Mouse (Mus musculus) neutrophil, adult 5-6 weeks (primary cell): ENCODE data around the gene Pcdh19. TPM values are rescaled to one million over a fixed set of nuclear protein-coding genes. Genes with fewer than 3 reads are reported as not detected.

Experiments used
- ATAC-seq: fragments of 151-379, 151-347 bp; 2 replicates; pipeline ENCODE4 v1.8.0; 2017; ENCODE audit warnings: mild to moderate bottlenecking, moderate TSS enrichment; ENCODE audit not compliant: insufficient number of reproducible peaks, poor library complexity, low FRiP score, severe bottlenecking; ENCODE audit errors: extremely low read depth
- total RNA-seq: library from RNA; stranded (forward); fragments of 200-1000 nt; gene quantifications from 2 replicates; pipeline ENCODE4 v1.2.3, GENCODE M21; 2017

Gene Pcdh19
- total RNA-seq, 1 experiment from 2014 or later: not detected

DNA sequence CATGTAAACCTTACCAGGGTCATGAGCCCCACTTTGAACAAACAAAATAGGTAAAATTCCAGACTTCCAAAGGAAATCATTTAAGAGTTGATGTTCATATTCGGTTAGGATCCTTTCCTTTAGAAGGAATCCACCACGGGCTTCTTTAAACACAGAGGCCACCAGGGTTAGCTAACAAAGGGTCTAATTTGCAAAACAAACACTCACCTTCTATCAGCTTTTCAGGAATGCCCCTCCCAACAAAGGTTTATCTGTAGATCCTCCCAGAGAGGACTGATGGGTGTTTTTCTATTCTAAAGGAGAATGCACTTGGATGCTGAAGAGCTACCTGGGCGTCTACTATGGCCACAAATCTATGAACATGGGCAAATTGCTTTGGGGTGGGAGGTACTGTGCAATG, 15.0 kb downstream of the Pcdh19 start:
- ATAC-seq: no peak

DNA sequence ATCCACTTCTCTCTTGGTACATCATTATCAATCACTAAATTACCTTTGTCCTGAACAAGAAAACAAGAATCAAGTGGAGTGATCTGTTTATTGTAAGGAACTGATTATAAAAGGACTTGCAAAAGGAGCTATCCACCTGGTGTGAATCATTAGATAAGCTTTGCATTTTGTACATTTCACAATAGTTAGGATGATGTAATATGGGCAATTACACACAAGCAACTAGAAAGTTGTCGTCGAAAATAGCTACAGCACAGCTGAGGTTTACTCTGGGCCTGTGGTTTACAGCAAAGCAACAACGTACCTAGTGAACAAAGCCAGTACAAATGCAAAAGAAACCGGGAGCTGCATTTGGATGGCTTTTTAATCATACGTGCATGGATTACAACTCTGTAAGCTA, 28.7 kb downstream of the Pcdh19 start:
- ATAC-seq: no peak

DNA sequence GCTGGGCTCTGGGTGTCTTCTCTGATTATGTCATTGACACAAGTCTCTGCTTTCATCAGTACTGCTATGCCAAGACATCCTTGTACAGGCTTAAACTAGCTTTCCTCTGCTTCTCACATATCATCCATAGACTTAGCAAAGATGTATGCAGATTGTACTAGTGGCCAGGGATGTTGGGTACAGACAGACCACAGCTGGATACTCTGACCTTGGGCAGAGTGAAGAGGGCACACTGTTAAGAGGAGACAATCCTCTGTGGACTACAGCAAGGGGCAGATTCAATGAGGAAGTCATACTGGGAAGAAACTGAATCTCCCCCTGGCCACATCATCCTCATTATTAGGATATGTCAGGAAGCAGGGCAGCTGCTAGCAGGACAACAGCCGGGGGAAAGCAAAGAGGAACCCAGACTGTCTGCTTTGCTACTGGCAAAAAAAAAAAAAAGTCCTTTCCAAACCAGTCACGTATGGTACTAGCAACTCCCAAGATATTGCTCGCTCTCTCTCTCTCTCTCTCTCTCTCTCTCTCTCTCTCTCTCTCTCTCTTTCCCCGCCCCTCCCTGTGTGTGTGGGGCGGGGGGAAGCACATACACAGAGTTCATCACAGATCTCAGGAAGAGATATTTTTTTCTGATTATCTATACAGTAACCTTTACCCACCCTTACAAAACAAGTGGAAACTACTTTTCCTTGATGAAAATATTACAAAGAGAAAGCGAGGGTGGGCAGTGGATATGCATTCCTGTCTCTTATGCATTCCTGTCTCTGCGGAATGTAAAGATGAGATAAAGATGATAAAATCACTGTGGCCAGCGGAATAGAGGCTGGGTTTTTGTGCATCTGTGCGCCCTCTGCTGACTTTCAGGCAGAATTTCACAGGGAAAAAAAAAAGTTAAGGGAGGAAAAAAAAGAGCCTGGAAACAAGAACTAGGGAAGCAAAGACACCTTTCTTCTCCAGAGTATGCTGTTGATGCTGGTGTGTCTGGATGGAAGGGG, 31.2 kb downstream of the Pcdh19 start:
- ATAC-seq: no peak

GRCm38 (mm10) chrX:133655876-133656538, 32.8 kb downstream of the Pcdh19 start:
- ATAC-seq: no peak

DNA sequence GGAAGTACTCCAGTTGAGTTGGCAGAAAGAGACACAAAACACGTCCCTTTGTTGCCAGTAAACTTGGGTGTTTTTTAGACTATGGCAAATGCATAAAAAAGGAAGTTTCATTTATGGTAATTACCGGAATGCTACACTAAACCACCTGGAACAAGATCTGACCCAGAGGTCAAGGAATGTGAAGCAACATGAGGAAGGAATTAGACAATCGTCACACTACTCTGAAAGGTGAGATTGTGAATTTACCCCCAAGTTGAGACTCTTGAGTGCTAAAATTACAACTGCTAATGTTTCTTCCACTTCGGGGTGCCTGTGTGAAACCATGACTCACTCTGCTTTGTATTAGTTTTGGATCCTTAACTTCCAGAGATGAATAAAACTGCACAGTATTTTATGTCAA, 33.6 kb downstream of the Pcdh19 start:
- no peak for ATAC-seq

DNA sequence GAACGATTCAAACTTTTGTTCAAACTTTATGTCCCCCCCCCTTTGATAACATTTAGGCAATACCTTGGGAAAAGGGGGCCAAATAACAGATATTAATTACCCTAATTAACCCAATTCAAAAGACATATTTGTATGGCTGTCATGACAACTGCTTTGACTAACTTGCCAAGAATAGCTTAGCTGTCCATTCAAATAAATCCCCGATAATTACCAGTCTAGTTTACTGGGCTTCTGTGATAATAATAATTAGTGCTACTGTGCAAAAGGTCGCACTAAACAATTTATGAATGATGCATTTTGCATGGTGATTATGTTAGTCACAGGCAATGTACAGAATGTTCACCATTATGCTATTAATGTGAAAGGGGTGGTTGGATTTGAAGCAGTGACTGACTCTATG, 35.7 kb downstream of the Pcdh19 start:
- no peak for ATAC-seq

- no peak for ATAC-seq
Observed at GRCm38 (mm10) chrX:133650379-133650778, 38.4 kb downstream of the Pcdh19 start.

DNA sequence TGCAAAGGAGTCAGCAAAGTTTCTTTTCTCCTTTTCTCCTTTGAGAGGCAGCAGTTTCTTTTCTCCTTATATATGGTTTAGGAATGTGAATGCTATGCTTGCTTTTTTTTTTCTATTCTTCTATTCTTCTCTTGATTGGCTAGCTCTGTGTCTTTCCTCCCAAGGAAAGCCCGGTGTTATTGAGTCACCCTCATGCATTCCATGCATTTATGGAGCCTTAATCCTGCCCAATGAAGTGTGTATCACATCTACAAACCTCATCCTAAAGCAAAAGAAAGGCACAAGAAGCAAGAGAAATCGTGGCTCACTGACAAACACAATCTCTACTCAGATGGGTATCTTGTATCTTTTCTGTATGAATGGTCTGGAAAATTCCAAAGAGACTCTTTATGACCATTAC, 41.0 kb downstream of the Pcdh19 start:
- ATAC-seq: no peak

- ATAC-seq: no peak
Observed at GRCm38 (mm10) chrX:133639445-133639844, 49.3 kb downstream of the Pcdh19 start.

DNA sequence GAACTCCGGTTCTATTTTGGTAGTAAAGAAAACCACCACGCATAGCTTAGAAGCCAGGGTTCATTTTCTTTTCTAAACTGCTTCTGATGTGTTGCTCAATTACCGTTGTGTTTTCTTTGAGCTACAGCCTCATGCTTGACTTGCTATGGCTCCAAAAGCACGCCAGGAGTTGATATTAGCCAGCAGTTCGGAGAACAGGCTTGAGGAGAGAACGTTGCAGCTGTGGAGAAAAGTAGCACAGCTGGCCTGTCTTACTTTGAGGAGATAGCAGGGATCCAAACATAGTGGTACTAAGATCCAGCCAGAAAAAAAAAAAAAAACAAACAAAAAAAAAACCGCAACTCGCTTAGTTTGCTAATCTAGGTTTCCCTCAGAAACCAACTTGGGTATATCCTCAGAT, 59.2 kb downstream of the Pcdh19 start:
- ATAC-seq: no peak

DNA sequence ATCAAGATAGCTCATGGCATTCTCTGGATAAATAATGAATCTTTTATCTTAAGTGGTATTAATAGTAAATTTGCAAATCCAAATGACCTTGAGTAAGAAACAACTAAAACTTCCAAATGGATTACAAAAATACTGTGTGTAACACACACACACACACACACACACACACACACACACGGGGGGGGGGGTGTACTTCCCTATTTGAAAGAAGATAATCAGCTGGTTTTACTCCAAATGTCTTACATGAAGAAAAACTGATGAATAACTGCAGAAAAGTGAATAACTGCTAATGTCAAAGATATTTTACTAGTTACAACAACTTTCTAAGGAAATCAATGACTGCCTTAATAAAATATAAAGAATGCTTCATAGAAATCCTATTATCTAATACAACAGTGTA, 70.6 kb downstream of the Pcdh19 start:
- no peak for ATAC-seq

DNA sequence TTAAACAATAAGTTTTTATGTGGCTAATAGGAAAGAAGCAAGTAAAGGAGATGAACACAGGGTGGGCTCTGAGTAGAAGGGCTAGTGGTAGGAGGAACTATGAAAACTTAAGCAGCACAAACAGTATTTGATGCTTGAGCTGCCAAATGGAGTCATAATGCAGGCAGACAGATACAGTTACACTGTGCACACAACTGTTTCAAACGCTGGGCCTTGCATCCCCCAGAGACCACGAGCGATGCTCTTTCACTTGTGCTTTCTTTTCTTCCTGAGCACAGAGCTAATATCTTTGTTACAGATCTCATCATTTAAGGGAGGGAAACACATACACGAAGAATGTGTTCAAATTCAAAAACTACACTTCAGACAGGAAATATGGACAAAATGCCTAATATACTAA, 83.0 kb downstream of the Pcdh19 start:
- no peak for ATAC-seq

GRCm38 (mm10) chrX:133604272-133604671, 84.5 kb downstream of the Pcdh19 start:
- ATAC-seq: no peak

- no peak for ATAC-seq
Observed at GRCm38 (mm10) chrX:133602068-133602467, 86.7 kb downstream of the Pcdh19 start.

- no peak for ATAC-seq
Observed at GRCm38 (mm10) chrX:133601658-133602057, 87.1 kb downstream of the Pcdh19 start.

- no peak for ATAC-seq
Observed at GRCm38 (mm10) chrX:133601195-133601594, 87.6 kb downstream of the Pcdh19 start.

GRCm38 (mm10) chrX:133575601-133576382, 113.0 kb downstream of the Pcdh19 start:
- no peak for ATAC-seq

DNA sequence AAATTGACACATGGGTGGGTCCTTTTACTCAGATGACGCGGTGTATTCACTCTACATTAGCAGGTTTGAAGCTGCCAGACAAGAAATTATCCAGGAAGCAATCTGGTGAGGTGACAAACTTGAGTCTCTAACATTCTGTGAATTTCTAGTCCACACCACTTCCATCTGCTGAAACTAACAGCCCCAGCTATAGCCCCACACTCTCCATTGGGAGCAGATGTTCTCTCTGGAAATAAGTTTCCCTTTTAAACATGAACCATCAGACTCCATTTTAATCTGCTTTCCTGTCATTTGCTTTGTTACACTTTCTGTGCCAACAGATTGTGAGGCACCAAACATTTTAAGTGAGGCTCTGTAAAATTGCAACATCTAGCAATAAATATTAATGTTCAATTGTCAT, 123.4 kb downstream of the Pcdh19 start:
- ATAC-seq: no peak
